Mouse (Mus musculus): ENCODE measurements at regions not wholly inside any gene's neighbourhood (a gene's known extent, or its start where the extent isn't known, plus 50 kb on each side); places are given as distances from the start of the nearest gene placed in this dataset.

GRCm38 (mm10) chr2:75240976-75241375 lies 415.4 kb downstream of the Mtx2 start:
- no peak for DNase-seq (ENCODE audit: low spot score)

GRCm38 (mm10) chr2:75244311-75245033 lies 414.6 kb upstream of the Hnrnpa3 start:
- no peak for DNase-seq (ENCODE audit: low spot score)

GRCm38 (mm10) chr2:75245256-75245655 lies 413.8 kb upstream of the Hnrnpa3 start:
- no peak for DNase-seq (ENCODE audit: low spot score)

- DNase-seq (ENCODE audit: low spot score) = no peak
Observed at GRCm38 (mm10) chr2:75245662-75246061, 413.4 kb upstream of the Hnrnpa3 start.

- no peak for DNase-seq (ENCODE audit: low spot score)
Observed at GRCm38 (mm10) chr2:75246082-75246743, 412.8 kb upstream of the Hnrnpa3 start.

- no peak for DNase-seq (ENCODE audit: low spot score)
Observed at GRCm38 (mm10) chr2:75248251-75248650, 410.8 kb upstream of the Hnrnpa3 start.

GRCm38 (mm10) chr2:75250507-75250906 lies 408.6 kb upstream of the Hnrnpa3 start:
- DNase-seq (ENCODE audit: low spot score) = no peak

GRCm38 (mm10) chr2:75252829-75253228 lies 406.2 kb upstream of the Hnrnpa3 start:
- DNase-seq (ENCODE audit: low spot score) = no peak

- DNase-seq (ENCODE audit: low spot score) = no peak
Observed at GRCm38 (mm10) chr2:75265218-75265617, 393.8 kb upstream of the Hnrnpa3 start.

- no peak for DNase-seq (ENCODE audit: low spot score)
Observed at GRCm38 (mm10) chr2:75265739-75266699, 393.0 kb upstream of the Hnrnpa3 start.

- no peak for DNase-seq (ENCODE audit: low spot score)
Observed at GRCm38 (mm10) chr2:75267949-75268348, 391.1 kb upstream of the Hnrnpa3 start.

- no peak for DNase-seq (ENCODE audit: low spot score)
Observed at GRCm38 (mm10) chr2:75269446-75269845, 389.6 kb upstream of the Hnrnpa3 start.

- DNase-seq (ENCODE audit: low spot score) = no peak
Observed at GRCm38 (mm10) chr2:75270115-75270514, 388.9 kb upstream of the Hnrnpa3 start.

- no peak for DNase-seq (ENCODE audit: low spot score)
Observed at GRCm38 (mm10) chr2:75287900-75288299, 371.2 kb upstream of the Hnrnpa3 start.

- DNase-seq (ENCODE audit: low spot score) = no peak
Observed at GRCm38 (mm10) chr2:75291674-75292073, 367.4 kb upstream of the Hnrnpa3 start.

GRCm38 (mm10) chr2:75306821-75307220 lies 352.2 kb upstream of the Hnrnpa3 start:
- no peak for DNase-seq (ENCODE audit: low spot score)

GRCm38 (mm10) chr2:75311191-75311590 lies 347.9 kb upstream of the Hnrnpa3 start:
- DNase-seq (ENCODE audit: low spot score) = no peak

- DNase-seq (ENCODE audit: low spot score) = no peak
Observed at GRCm38 (mm10) chr2:75312246-75312645, 346.8 kb upstream of the Hnrnpa3 start.

GRCm38 (mm10) chr2:75315341-75315740 lies 343.7 kb upstream of the Hnrnpa3 start:
- no peak for DNase-seq (ENCODE audit: low spot score)

- no peak for DNase-seq (ENCODE audit: low spot score)
Observed at GRCm38 (mm10) chr2:75318190-75318589, 340.9 kb upstream of the Hnrnpa3 start.

GRCm38 (mm10) chr2:75324146-75324749 lies 334.8 kb upstream of the Hnrnpa3 start:
- DNase-seq (ENCODE audit: low spot score) = no peak

GRCm38 (mm10) chr2:75329598-75329997 lies 329.5 kb upstream of the Hnrnpa3 start:
- no peak for DNase-seq (ENCODE audit: low spot score)
